Mouse (Mus musculus): Measurements from ENCODE around the gene Atp5j2. TPM values are rescaled to one million over a fixed set of nuclear protein-coding genes. Genes with fewer than 3 reads are reported as not detected.
A peak's percentile ranks its signal among the peaks of the same experiment; 100 is the strongest.

Gene Atp5j2
- polyA plus RNA-seq, 1 experiment from 2014 or later, result 603 TPM

DNA sequence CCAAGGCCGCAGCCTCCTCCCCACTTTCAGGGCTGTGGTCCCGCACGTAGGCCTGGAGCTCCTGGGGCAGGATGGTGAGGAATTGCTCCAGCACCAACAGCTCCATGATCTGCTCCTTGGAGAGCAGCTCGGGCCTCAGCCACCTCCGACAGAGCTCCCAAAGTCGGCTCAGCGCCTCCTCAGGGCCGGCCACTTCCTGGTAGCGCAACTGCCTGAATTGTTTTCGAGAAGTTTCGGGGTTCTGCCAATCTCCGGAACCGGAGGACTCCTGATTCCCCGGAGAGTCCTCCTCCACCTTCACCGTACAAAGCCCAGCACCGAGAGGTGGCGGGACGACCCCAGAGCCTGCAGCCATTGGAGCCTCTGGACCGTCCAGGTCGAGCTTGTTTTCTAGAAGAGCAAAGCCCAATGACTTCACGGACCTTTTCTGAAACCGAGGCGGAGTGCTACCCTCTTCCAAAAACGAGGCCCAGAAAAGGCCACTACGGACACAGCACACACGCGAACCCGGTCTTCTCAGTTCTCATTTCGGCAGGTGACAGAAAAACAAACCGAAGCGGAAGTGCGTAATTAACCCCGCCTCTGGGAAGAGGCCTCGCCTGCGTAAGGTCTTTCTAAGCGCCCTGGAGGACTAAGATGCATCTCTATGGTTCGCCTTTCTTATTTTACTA lies 9.6 kb upstream of the Atp5j2 start, which contains the start of gene Zkscan14:
TSS of gene Zkscan14 (minus strand) at position 548 of the 671 bp plus-strand sequence.
- H3K27ac ChIP-seq, result 0 out of 2 replicates have a peak within 1 kb of the TSS, but pooled peaks have one; percentile 17
- 1% methylated on average over 37 of the region's 37 CpGs for WGBS
- ATAC-seq (ENCODE audit: insufficient number of reproducible peaks, insufficient read depth, low FRiP score, low TSS enrichment, low read depth), result no peak

DNA sequence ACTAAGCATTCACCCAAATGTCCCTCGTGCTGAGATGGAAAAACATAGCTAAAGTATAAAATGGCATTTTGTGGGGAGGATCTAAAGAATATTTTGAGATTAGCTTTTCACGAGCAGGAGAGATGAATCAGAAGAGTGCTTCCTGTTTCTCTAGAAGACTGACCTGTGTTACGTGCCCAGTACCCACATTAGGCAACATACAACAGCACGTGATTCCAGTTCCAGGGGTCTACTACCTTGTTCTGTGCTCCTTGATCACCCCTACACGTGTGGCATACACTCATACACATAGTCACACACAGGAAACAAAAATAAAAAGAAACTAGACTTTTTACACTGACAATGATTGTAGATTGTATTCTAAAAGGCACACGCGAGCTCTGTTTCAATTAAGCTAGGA lies 8.5 kb upstream of the Atp5j2 start:
- ATAC-seq (ENCODE audit: insufficient number of reproducible peaks, insufficient read depth, low FRiP score, low TSS enrichment, low read depth), result no peak
- WGBS, result 78% methylated on average over 7 of the region's 7 CpGs
- H3K27ac ChIP-seq, result no peak overlapping the region
- H3K36me3 ChIP-seq, result peaks cover 23% of the 10 kb centered on the region
- peak overlapping the region; percentile 86 for H3K4me2 ChIP-seq
- no peak overlapping the region for H3K9ac ChIP-seq (replicated peaks)
- no peaks in the 10 kb centered on the region for H3K9me3 ChIP-seq
- no peak overlapping the region for H3K4me3 ChIP-seq (replicated peaks)
- H3K27me3 ChIP-seq, result no peaks in the 10 kb centered on the region
- H3K4me1 ChIP-seq (replicated peaks), result peaks cover 14% of the 10 kb centered on the region

More for the DNA sequence above, 9.6 kb upstream of the Atp5j2 start, which contains the start of gene Zkscan14:
- H3K36me3 ChIP-seq, result peaks cover 13% of the 10 kb centered on the region; the same call in 1 of the 2 replicates
- H3K9ac ChIP-seq (replicated peaks), result peak within 1 kb of the TSS; percentile 76
- H3K9me3 ChIP-seq, result no peaks in the 10 kb centered on the region
- peaks cover 21% of the 10 kb centered on the region for H3K4me1 ChIP-seq (replicated peaks)
- peak within 1 kb of the TSS; percentile 86 for H3K4me2 ChIP-seq
- H3K4me3 ChIP-seq (replicated peaks), result peak within 1 kb of the TSS; percentile 83
- no peaks in the 10 kb centered on the region for H3K27me3 ChIP-seq

DNA sequence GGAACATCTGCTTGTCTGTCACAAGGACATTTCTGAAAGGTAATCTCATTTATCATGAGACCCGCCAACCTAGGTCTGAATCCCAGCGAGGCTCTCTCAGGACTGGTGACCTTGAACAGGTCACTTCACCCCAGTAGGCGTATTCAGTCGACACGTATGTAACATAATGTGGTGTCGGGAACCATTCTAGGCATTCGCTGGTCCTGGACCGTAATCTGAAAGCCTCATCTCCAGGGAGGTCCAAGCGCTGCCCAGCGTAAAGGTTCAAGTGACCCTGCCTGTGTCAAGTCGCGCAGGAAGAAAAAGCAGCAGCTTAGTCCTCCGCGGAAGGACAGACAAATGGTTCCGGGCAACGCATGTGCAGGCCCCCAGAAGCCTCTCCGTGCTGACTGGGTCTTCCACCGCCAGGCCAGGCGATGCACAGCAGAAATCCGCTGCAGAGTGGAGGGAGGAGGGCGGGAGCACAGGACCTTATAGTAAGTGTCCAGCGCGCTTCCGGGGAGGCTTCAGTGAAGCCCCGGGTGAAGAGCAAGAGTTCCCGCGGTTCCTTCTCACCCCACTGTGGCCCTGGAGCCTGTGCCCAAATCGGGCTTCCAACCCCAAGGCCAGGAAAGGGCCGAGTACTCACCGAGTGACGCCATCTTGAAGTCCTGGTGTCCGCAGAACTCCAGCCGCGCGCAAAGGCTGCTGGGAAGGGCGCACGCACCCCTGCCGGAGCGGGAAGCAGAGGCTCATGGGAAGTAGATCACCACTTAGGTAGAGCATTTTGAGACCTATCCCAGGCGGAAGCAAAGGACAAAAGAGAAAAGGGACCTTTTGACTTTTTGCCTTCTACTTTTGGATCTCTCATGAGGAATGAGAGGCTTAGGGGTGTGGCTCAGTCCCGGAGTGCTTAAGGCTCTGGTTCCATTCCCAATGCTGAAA lies 725 bp downstream of the Atp5j2 start:
- WGBS, result 2% methylated on average over 41 of the region's 41 CpGs

DNA sequence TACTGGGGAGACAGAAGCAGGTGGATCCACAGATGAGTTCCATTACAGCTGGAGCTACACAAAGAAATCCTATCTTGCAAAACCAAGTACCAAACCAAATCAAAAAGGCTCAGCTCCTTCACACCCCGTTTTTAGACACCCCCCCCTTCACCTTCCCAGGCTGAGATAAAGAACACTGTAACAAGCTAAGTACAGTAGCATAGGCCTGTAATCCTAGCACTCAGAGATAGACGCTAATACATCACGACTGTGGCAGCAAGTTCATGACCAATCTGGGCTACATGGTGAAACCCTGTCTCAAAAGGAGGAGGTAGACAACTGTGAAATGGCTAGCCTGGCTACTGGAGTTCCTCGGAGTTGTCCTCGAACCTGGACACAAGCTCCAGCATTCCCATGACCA lies 1.5 kb downstream of the Atp5j2 start:
- H3K9me3 ChIP-seq, result no peaks in the 10 kb centered on the region
- no peak overlapping the region for H3K27ac ChIP-seq
- peak overlapping the region; percentile 82 for H3K4me2 ChIP-seq
- peaks cover 53% of the 10 kb centered on the region for H3K36me3 ChIP-seq
- WGBS, result 53% methylated on average over 5 of the region's 5 CpGs
- peaks cover 19% of the 10 kb centered on the region for H3K4me1 ChIP-seq (replicated peaks)
- H3K9ac ChIP-seq (replicated peaks), result peak overlapping the region; percentile 94
- ATAC-seq (ENCODE audit: insufficient number of reproducible peaks, insufficient read depth, low FRiP score, low TSS enrichment, low read depth), result no peak
- H3K27me3 ChIP-seq, result no peaks in the 10 kb centered on the region
- peak overlapping the region; percentile 81 for H3K4me3 ChIP-seq (replicated peaks)

More for the DNA sequence above, 725 bp downstream of the Atp5j2 start:
- Histone ChIP-seq H3K9ac (replicated peaks) (peak overlapping the region; percentile 94), H3K27me3 (no peaks in the 10 kb centered on the region), H3K27ac (peak overlapping the region; percentile 86), H3K4me3 (replicated peaks) (peak overlapping the region; percentile 81), H3K9me3 (no peaks in the 10 kb centered on the region), H3K4me2 (peak overlapping the region; percentile 82), H3K4me1 (replicated peaks) (peaks cover 19% of the 10 kb centered on the region), H3K36me3 (peaks cover 53% of the 10 kb centered on the region)
- peak; percentile 76 for ATAC-seq (ENCODE audit: insufficient number of reproducible peaks, insufficient read depth, low FRiP score, low TSS enrichment, low read depth)

DNA sequence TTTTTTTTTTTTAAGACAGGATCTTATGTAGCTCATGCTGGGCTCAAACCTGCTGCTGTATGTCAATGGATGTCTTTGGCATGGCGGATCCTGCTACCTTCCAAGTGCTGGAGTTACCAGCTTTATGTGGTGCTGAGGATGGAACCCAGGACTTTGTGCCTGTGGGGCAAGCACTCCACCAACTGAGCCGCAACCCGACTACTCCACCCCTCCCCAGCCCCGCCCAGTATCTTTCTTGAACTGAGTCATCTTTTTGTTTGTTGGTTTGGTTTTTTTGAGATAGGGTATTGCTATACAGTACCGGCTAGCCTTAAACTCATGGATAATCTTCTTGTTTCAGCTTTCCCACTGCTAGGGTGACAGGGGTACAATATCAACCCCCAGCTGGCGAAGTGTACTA lies 2.4 kb downstream of the Atp5j2 start:
- no peak overlapping the region for H3K4me3 ChIP-seq (replicated peaks)
- H3K27ac ChIP-seq, result no peak overlapping the region
- peaks cover 53% of the 10 kb centered on the region for H3K36me3 ChIP-seq
- no peak overlapping the region for H3K9ac ChIP-seq (replicated peaks)
- H3K27me3 ChIP-seq, result no peaks in the 10 kb centered on the region
- H3K4me2 ChIP-seq, result peak overlapping the region; percentile 82; the same call in 1 of the 2 replicates
- H3K9me3 ChIP-seq, result no peaks in the 10 kb centered on the region
- ATAC-seq (ENCODE audit: insufficient number of reproducible peaks, insufficient read depth, low FRiP score, low TSS enrichment, low read depth), result no peak
- peaks cover 19% of the 10 kb centered on the region for H3K4me1 ChIP-seq (replicated peaks)
- WGBS, result 94% methylated on average over 6 of the region's 6 CpGs

DNA sequence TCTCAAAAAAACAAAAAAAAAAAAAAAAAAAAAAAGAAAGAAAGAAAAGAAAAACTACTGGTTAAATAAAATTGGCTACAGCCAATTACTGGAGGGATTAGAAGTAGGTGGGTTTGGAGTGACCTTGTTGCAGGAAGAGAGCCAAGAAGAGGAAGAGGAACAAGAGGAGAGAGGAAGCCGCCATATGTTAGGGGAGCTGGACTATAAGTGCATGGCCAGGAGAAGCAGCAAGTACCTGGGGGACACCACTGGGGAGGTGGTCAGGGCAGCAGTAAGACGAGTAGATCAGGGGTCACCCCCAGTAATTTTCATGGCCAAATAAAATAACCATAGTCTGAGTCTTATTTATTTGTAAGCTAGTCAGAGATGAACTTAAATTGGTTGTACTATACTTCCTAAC lies 6.6 kb downstream of the Atp5j2 start:
- 94% methylated on average over 2 of the region's 2 CpGs for WGBS
- peaks cover 9% of the 10 kb centered on the region for H3K4me1 ChIP-seq (replicated peaks)
- H3K27me3 ChIP-seq, result no peaks in the 10 kb centered on the region

DNA sequence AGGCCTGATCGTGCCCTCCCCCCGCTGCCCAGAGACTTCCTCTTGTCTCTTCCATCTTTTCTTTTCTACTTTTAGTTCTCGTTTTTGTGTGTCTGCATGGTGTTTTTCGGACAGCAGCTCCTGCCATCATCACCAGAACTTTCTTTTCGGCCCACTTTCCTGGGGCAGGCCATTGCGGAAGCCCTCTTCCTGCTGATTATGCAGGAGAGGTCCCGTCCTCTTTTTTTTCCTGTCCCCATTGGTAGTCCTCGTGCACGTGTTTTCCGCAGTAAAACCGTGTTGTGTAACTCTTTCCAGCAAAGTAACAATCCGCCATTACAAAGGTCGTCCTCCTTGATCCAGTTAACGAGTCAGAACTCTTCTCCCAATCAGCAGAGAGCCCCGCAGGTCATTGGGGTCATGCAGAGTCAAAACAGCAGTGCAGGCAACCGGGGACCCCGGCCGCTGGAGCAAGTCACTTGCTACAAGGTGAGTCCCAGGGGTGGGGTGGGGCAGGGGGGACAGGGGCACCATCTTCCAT lies 13.3 kb downstream of the Atp5j2 start:
- H3K27me3 ChIP-seq, result no peaks in the 10 kb centered on the region
- H3K36me3 ChIP-seq, result peaks cover 100% of the 10 kb centered on the region
- H3K9ac ChIP-seq (replicated peaks), result no peak overlapping the region
- no peak for ATAC-seq (ENCODE audit: insufficient number of reproducible peaks, insufficient read depth, low FRiP score, low TSS enrichment, low read depth)
- no peak overlapping the region for H3K27ac ChIP-seq
- no peaks in the 10 kb centered on the region for H3K9me3 ChIP-seq
- H3K4me2 ChIP-seq, result no peak overlapping the region
- 83% methylated on average over 18 of the region's 18 CpGs for WGBS
- H3K4me3 ChIP-seq (replicated peaks), result no peak overlapping the region
- no peaks in the 10 kb centered on the region for H3K4me1 ChIP-seq (replicated peaks)

More for the DNA sequence above, 6.6 kb downstream of the Atp5j2 start:
- H3K9me3 ChIP-seq, result no peaks in the 10 kb centered on the region
- ATAC-seq (ENCODE audit: insufficient number of reproducible peaks, insufficient read depth, low FRiP score, low TSS enrichment, low read depth), result no peak
- no peak overlapping the region for H3K9ac ChIP-seq (replicated peaks)
- H3K36me3 ChIP-seq, result peaks cover 86% of the 10 kb centered on the region
- H3K4me3 ChIP-seq (replicated peaks), result no peak overlapping the region
- H3K4me2 ChIP-seq, result no peak overlapping the region
- no peak overlapping the region for H3K27ac ChIP-seq

DNA sequence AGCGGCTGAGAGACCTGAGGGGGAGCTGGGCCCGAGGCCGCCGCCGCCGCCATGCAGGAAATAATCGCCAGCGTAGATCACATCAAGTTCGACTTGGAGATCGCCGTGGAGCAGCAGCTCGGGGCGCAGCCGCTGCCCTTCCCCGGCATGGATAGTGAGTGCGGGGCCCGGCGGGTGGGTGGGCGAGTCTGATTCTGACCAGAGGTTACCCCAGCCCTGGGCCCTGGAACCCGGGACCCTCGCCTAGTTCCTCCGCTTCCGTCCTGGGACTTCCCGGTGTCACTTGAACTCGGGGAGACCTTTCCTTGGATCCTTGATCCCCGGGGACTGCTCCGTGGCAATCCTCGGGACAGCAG lies 24.6 kb downstream of the Atp5j2 start:
- ATAC-seq (ENCODE audit: insufficient number of reproducible peaks, insufficient read depth, low FRiP score, low TSS enrichment, low read depth), result peak; percentile 60
- peaks cover 52% of the 10 kb centered on the region for H3K36me3 ChIP-seq

DNA sequence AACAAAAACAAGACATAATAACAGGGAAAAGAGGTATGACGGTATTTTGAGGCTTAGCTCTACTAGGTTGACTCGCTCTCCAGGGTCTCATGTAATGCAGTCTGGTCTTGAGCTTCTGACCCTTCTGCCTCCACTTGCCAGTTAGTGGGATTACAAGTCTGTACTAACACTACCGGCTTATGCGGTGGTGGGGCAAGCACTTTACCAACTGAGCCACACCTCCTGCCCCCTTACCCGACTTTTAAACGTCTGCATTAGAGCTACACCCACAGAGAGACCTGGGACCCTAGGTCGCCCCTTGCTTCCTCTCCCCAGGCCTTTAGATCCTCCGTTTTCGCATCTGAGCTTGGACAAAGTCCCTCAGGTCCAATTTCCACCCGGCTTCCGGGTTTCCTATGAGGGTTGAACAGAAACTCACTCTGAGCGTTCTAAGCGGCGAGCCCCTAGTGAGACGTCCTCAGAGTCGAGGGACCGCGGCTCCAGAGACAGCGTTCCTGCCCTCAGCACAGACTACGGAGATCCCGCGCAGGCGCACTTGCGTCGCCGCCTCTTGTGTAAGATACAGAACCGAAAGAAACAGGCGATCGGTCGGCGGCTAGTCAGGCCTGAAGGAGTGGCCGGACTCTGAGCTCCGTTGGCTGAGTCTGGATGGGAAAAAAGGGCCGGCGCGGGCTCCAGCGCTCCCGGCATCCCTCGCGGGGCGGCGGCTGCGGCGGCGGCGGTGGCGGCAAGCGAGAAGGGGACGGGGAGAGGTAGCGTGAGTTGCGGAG lies 25.1 kb downstream of the Atp5j2 start, which contains the start of the genes Ptcd1 and Cpsf4:
TSS of gene Ptcd1 (minus strand) at position 573 of the 770 bp plus-strand sequence.
TSS of gene Cpsf4 (plus strand) at position 678 of the 770 bp plus-strand sequence.
- H3K4me1 ChIP-seq (replicated peaks), result peaks cover 23% of the 10 kb centered on the region
- H3K4me3 ChIP-seq (replicated peaks), result peak within 1 kb of the TSS; percentile 95
- under 1% methylated on average over 51 of the region's 51 CpGs for WGBS
- H3K36me3 ChIP-seq, result peaks cover 51% of the 10 kb centered on the region
- peak; percentile 94 for ATAC-seq (ENCODE audit: insufficient number of reproducible peaks, insufficient read depth, low FRiP score, low TSS enrichment, low read depth)
- H3K9ac ChIP-seq (replicated peaks), result peak within 1 kb of the TSS; percentile 92
- H3K27me3 ChIP-seq, result no peaks in the 10 kb centered on the region
- peak within 1 kb of the TSS; percentile 86 for H3K27ac ChIP-seq
- peak within 1 kb of the TSS; percentile 91 for H3K4me2 ChIP-seq
- no peaks in the 10 kb centered on the region for H3K9me3 ChIP-seq

More for the DNA sequence above, 24.6 kb downstream of the Atp5j2 start:
- peak overlapping the region; percentile 92 for H3K9ac ChIP-seq (replicated peaks)
- WGBS, result 1% methylated on average over 28 of the region's 28 CpGs
- peak overlapping the region; percentile 86 for H3K27ac ChIP-seq
- H3K27me3 ChIP-seq, result no peaks in the 10 kb centered on the region
- peaks cover 23% of the 10 kb centered on the region for H3K4me1 ChIP-seq (replicated peaks)
- peak overlapping the region; percentile 95 for H3K4me3 ChIP-seq (replicated peaks)
- H3K9me3 ChIP-seq, result no peaks in the 10 kb centered on the region
- peak overlapping the region; percentile 91 for H3K4me2 ChIP-seq

DNA sequence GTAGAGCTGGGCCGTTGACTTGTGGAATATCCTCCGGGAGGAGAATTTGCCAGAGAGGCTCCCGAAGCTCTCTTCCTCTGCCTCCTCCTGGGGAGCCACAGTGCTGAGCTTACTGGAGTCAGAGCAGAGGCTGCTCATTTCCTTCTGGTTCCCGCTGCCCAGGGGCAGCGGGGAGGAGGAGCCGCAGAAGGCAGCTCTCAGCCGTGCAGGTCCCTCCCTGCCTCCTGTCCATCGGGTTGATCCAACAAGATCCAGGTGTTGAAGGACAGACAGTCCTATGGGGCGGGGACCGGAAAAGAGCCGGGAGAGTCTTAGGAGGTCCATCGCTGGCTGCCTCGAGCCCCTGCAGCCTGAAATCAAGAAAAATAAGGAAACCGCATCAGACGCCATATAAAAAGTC lies 26.7 kb downstream of the Atp5j2 start:
- peaks cover 23% of the 10 kb centered on the region for H3K4me1 ChIP-seq (replicated peaks)
- no peak overlapping the region for H3K4me3 ChIP-seq (replicated peaks)
- H3K9ac ChIP-seq (replicated peaks), result 0 out of 2 replicates have a peak overlapping the region, but pooled peaks have one; percentile 8
- peaks cover 51% of the 10 kb centered on the region for H3K36me3 ChIP-seq
- no peaks in the 10 kb centered on the region for H3K27me3 ChIP-seq
- no peaks in the 10 kb centered on the region for H3K9me3 ChIP-seq
- H3K4me2 ChIP-seq, result no peak overlapping the region
- no peak overlapping the region for H3K27ac ChIP-seq
- WGBS, result 82% methylated on average over 15 of the region's 15 CpGs
- ATAC-seq (ENCODE audit: insufficient number of reproducible peaks, insufficient read depth, low FRiP score, low TSS enrichment, low read depth), result no peak
